Mouse (Mus musculus): Measurements from ENCODE around the gene Nqo1. TPM values are rescaled to one million over a fixed set of nuclear protein-coding genes. Genes with fewer than 3 reads are reported as not detected.

Nqo1 gene
- polyA plus RNA-seq, 1 experiment = 2.8 TPM

DNA sequence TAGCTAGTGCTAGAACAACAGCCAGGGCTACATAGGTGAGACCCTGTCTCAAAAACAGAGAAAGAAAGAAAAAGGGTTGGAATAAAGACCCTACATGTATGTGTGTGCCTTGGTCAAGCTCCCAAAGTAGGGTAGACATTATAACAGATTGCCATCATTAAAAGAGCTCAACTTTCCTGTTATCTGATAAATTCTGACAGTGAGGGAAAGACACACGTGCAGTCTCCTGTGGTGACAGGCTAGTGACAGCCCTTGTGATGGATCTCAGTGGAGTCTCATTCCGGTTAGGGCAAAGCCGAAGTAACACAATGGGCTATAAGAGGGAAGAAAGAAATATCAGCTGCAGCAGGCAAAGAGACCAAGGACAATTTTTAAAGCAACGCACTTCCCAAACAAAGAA lies 1.1 kb upstream of the Nqo1 start:
- TF ChIP-seq CTCF (IDR thresholded peaks at IDR 0.05; ENCODE audit: borderline replicate concordance, extremely low read depth, insufficient read depth, insufficient read length) = no peak
- DNase-seq (ENCODE audit: low read depth) = no peak

DNA sequence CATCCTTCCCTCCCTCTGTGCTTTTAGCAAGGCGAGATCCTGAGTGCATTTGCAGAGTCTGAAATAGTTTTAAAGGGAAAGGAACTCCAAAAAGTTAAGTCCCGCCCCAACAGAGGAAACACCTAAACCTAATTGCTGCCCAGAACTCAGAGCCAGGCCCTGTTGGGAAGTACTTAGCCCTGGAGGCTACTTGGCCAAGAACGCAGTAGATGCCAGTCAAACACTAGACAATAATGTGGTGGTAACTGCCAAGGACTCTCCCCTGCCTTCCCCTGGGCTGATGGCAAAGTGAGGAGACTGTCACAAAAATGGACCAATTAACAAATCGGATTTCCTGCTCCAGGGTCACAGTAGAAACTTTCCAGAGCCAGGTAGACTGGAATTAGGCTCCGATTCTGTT lies 1.1 kb downstream of the Nqo1 start:
- DNase-seq (ENCODE audit: low read depth) = no peak
- TF ChIP-seq POLR2A (IDR thresholded peaks at IDR 0.05; ENCODE audit: borderline replicate concordance, extremely low read depth, insufficient read depth, insufficient read length, poor library complexity, severe bottlenecking) (no peak), CTCF (IDR thresholded peaks at IDR 0.05; ENCODE audit: borderline replicate concordance, extremely low read depth, insufficient read depth, insufficient read length) (no peak)

DNA sequence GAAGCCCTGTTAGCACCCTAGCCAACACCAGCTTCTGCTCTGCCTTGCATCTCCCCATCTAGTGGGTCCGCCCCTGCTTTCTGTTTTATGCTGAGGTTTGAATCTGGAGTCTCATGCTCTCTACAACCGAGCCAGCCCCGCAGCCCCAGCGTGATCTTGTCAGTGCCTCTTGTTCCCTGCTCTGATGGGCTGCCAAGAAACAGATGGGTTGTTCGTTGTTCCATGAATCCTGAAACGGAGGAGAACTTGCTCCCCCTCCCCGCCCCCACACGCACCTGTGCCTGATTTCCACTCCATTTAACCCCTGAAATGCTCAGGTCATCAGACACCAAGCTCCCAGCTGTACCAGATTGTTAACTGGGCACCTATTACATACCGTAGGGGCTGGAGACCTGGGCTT lies 3.5 kb downstream of the Nqo1 start:
- DNase-seq (ENCODE audit: low read depth) = peak; percentile 74
- TF ChIP-seq CTCF (IDR thresholded peaks at IDR 0.05; ENCODE audit: borderline replicate concordance, extremely low read depth, insufficient read depth, insufficient read length) (no peak), POLR2A (IDR thresholded peaks at IDR 0.05; ENCODE audit: borderline replicate concordance, extremely low read depth, insufficient read depth, insufficient read length, poor library complexity, severe bottlenecking) (no peak)

DNA sequence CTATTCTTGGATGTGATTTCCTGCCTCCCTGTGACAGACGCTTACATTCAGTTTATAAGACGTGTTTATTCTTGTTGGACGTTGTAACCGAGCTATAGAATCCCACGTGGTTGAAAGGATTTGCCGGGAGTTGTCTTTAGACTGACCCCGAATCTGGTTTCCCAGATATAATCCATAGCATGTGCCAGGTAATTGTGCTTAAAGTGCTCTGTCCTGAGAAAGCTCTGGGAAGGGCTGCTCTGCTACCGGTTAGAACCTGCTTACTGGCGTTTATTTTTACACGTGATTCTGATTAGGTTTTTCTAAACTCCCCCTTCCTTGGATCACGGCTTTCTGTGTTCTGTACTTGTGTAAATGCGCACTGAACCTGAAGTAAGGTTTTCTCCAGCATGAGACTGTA lies 5.3 kb downstream of the Nqo1 start:
- DNase-seq (ENCODE audit: low read depth) = no peak
- TF ChIP-seq CTCF (IDR thresholded peaks at IDR 0.05; ENCODE audit: borderline replicate concordance, extremely low read depth, insufficient read depth, insufficient read length) = no peak
- TF ChIP-seq POLR2A (IDR thresholded peaks at IDR 0.05; ENCODE audit: borderline replicate concordance, extremely low read depth, insufficient read depth, insufficient read length, poor library complexity, severe bottlenecking) = no peak

DNA sequence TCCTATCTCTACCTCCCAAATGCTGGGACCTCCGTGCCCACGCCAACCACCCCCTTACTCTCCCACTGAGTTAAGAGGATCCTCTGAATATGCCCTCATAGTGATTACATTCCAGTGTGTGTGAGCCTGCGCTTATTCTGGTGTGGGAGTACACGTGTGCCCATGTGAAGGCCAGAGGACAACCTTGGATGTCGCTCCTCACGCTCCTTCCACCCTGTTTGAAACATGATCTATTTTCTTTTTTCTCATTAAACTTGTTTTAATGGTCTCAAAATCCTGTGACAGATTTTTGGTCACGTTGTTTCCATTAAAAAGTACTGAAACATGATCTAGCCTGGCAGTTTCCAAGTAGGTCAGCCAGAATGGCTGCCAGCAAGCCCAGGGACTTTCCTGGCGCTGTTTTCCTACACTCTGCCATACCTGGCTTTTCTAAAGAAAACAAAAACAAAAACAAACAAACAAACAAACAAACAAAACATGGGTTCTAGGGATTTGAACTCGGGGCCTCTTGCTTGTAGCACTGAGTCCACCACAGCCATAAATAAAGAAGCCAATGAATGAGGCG lies 6.8 kb downstream of the Nqo1 start:
- TF ChIP-seq CTCF (IDR thresholded peaks at IDR 0.05; ENCODE audit: borderline replicate concordance, extremely low read depth, insufficient read depth, insufficient read length) (no peak), POLR2A (IDR thresholded peaks at IDR 0.05; ENCODE audit: borderline replicate concordance, extremely low read depth, insufficient read depth, insufficient read length, poor library complexity, severe bottlenecking) (no peak)
- no peak for DNase-seq (ENCODE audit: low read depth)

DNA sequence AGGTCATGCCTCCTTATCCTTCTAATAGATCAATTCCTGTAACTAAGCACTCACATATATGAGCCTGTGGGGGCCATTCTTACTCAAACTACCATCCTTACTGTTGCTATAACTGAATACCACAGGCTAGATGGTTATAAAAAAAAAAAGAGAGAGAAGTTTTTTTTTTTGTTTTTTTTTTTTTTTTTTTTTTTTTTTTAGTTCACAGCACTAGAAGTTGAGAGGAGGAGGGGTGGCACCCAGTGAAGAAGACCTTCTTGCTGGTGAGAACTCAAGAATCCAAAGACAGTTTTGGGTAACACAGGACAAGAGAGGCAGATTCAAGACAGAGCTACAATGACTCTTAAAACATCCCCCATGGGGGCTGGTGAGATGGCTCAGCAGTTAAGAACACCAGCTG lies 7.6 kb downstream of the Nqo1 start:
- TF ChIP-seq POLR2A (IDR thresholded peaks at IDR 0.05; ENCODE audit: borderline replicate concordance, extremely low read depth, insufficient read depth, insufficient read length, poor library complexity, severe bottlenecking) = no peak
- no peak for TF ChIP-seq CTCF (IDR thresholded peaks at IDR 0.05; ENCODE audit: borderline replicate concordance, extremely low read depth, insufficient read depth, insufficient read length)
- DNase-seq (ENCODE audit: low read depth) = no peak

DNA sequence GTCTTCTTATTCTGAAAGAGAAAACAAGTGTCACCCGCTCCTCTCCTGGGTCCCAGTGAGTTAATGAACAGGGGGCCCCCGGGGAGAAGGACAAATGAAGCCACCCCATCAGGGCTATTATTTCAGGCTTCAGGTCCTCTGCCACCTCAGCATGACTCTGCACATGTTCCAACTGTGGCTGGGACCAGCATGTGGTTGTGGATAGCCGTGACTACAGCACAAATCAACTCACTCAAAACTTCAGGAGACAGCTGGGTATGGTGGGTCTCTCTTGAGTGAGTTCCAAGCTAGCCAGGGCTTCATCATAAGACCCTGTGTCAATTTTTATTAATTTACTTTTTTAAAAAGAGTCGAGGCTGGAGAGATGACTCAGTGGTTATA lies 11.9 kb downstream of the Nqo1 start:
- no peak for TF ChIP-seq POLR2A (IDR thresholded peaks at IDR 0.05; ENCODE audit: borderline replicate concordance, extremely low read depth, insufficient read depth, insufficient read length, poor library complexity, severe bottlenecking)
- DNase-seq (ENCODE audit: low read depth) = no peak

DNA sequence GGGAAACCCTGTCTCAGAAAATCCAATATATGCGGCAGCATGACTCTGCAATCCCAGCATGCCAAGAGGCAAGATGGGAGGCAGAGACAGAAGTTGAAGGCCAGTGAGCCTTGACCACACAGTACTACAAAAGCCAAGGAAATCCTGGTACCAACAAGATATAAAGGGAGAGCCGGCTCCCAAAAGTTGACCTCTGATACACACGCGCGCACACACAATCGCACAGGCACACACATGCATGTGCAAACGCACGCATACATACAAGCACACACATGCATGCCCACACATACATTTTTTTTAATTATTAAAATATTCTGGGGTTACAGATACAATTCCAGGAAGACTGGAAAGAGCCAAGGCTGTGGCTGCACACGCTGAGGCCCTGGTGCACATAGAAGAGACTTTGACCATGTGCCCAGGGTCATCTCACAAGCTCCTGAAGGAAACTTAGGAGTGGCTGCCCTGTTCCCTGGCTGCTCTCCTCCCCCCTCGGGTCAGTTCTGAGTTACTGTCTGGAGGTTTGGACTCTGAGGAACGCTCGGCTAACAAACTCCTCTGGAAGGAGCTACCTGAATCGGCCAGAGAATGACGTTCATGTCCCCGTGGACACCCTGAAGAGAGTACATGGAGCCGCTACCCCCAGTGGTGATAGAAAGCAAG lies 12.4 kb downstream of the Nqo1 start:
- no peak for DNase-seq (ENCODE audit: low read depth)
- TF ChIP-seq POLR2A (IDR thresholded peaks at IDR 0.05; ENCODE audit: borderline replicate concordance, extremely low read depth, insufficient read depth, insufficient read length, poor library complexity, severe bottlenecking) (no peak), CTCF (IDR thresholded peaks at IDR 0.05; ENCODE audit: borderline replicate concordance, extremely low read depth, insufficient read depth, insufficient read length) (no peak)

DNA sequence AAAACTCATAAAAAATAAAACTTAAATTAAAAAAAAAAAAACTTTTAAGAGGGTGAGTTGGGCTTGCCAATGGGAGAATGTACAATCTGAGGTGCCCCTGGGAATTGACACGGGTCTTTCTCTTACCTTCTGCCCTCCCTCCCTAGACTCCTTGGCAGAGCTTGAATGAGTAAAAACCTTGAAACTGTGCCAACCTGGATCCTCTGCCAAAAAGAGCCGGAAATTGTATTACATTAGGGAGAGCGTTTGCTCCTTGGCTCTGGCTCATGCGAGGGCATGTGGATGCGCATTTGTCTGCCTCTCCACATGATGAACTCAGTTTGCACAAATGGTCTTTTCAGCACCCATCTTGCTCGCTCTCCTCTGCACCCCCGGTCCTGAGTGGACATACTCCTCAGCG lies 13.4 kb downstream of the Nqo1 start:
- DNase-seq (ENCODE audit: low read depth) = peak; percentile 93
- TF ChIP-seq POLR2A (IDR thresholded peaks at IDR 0.05; ENCODE audit: borderline replicate concordance, extremely low read depth, insufficient read depth, insufficient read length, poor library complexity, severe bottlenecking) (no peak), CTCF (IDR thresholded peaks at IDR 0.05; ENCODE audit: borderline replicate concordance, extremely low read depth, insufficient read depth, insufficient read length) (no peak)

DNA sequence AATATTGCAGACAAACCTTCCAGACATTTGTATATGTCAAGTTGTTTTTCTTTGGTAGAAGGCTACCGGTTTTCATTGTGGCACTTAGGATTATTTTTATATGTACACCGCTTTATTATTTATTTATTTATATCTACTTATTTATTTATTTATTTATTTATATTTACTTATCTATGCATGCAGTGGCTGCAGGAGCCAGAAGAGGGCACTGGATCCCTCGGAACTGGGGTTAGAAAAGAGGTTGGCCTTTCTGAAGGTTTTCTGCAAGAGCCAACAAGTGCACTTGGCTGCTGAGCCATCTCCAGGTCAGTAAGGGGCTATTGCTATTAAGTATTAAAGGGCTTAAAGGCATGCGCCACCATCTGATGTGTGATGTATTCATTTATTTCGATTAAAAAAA lies 15.1 kb downstream of the Nqo1 start:
- DNase-seq (ENCODE audit: low read depth) = peak; percentile 58
- TF ChIP-seq CTCF (IDR thresholded peaks at IDR 0.05; ENCODE audit: borderline replicate concordance, extremely low read depth, insufficient read depth, insufficient read length) (peak; percentile 47; the same call in 1 of the 2 replicates), POLR2A (IDR thresholded peaks at IDR 0.05; ENCODE audit: borderline replicate concordance, extremely low read depth, insufficient read depth, insufficient read length, poor library complexity, severe bottlenecking) (no peak)

DNA sequence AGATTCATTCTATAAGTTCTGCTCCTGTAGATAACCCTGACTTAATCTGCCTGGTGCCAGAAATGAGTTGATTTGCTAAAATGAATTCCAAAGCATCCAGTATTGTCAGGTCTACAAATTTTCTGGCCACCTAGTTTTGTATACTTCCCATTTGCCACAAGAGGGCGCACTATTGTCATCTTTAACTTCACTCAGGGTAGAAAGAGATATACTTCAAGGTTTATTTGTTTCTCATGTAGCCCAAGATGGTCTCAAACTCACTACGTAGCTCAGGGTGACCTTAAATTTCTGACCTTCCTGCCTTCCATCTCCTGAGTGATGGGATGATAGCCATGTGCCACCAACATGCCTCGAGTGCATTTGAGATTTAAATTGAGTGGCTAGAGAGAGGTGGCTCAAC lies 16.4 kb downstream of the Nqo1 start:
- peak; percentile 78 for DNase-seq (ENCODE audit: low read depth)
- no peak for TF ChIP-seq POLR2A (IDR thresholded peaks at IDR 0.05; ENCODE audit: borderline replicate concordance, extremely low read depth, insufficient read depth, insufficient read length, poor library complexity, severe bottlenecking)
- TF ChIP-seq CTCF (IDR thresholded peaks at IDR 0.05; ENCODE audit: borderline replicate concordance, extremely low read depth, insufficient read depth, insufficient read length) = no peak

DNA sequence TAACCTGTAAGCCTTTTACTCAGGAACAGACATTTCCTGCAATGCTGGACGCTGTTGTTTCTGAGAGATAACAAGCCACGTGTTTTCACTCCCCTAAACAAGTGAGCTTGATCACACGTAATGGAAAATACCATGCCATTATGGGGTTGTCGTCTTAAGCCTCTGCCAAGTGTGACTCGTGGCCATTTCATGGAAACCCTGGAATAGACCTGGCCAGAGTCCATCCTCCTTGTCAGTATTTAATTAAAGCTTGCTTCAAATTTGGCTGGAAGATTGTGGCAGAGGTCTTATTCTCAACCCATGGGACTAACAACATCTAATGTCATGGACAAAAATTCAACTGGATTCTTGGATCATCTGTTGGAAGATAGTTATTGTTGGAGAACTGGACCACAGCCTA lies 16.8 kb downstream of the Nqo1 start:
- no peak for TF ChIP-seq POLR2A (IDR thresholded peaks at IDR 0.05; ENCODE audit: borderline replicate concordance, extremely low read depth, insufficient read depth, insufficient read length, poor library complexity, severe bottlenecking)
- no peak for TF ChIP-seq CTCF (IDR thresholded peaks at IDR 0.05; ENCODE audit: borderline replicate concordance, extremely low read depth, insufficient read depth, insufficient read length)
- peak; percentile 75 for DNase-seq (ENCODE audit: low read depth)

Measured in brain, embryonic 14.5 days (tissue).